Mouse (Mus musculus): Measurements from ENCODE around the gene Rapgef4. TPM values are rescaled to one million over a fixed set of nuclear protein-coding genes. Genes with fewer than 3 reads are reported as not detected.

The Rapgef4 gene
- total RNA-seq, 1 experiment from 2014 or later, result 3.0 TPM

Other genes with a start within 250 kb of the Rapgef4 start
- 84.7 and 89.4 TPM in 2 replicates for gene Itga6, start 235.6 kb upstream of the Rapgef4 start, total RNA-seq (2017)
- gene Pdk1, start 108.0 kb upstream of the Rapgef4 start, total RNA-seq (2017), result 108 and 111 TPM in 2 replicates